Mouse (Mus musculus) thymus, adult 2 months (tissue): ENCODE measurements around the gene Tenm4. TPM values are rescaled to one million over a fixed set of nuclear protein-coding genes. Genes with fewer than 3 reads are reported as not detected.

Experiments used
- DNase-seq: peaks from one replicate; pipeline ENCODE4 v3.0.0; 2021
- H3K27ac ChIP-seq: fragments of 200-500 bp; 2 replicates; pipeline ENCODE4 v1.5.1; 2012; ENCODE audit warnings: low read length, control low read depth; ENCODE audit not compliant: control insufficient read depth, insufficient read depth
- H3K27me3 ChIP-seq: fragments of 200-500 bp; 2 replicates; pipeline ENCODE4 v1.6.1; 2012; ENCODE audit warnings: mild to moderate bottlenecking, low read length, moderate library complexity, mixed read lengths; ENCODE audit not compliant: control insufficient read depth, insufficient read depth
- H3K36me3 ChIP-seq: fragments of 200-500 bp; 2 replicates; pipeline ENCODE4 v1.6.1; 2012; ENCODE audit warnings: mild to moderate bottlenecking, low read length, moderate library complexity; ENCODE audit not compliant: control insufficient read depth, insufficient read depth
- H3K4me1 ChIP-seq: fragments of 200-500 bp; replicated peaks from 2 replicates; pipeline ENCODE4 v1.6.1; 2012; ENCODE audit warnings: low read length; ENCODE audit not compliant: control insufficient read depth, insufficient read depth
- H3K4me3 ChIP-seq: fragments of 200-500 bp; 2 replicates; pipeline ENCODE4 v1.5.1; 2012; ENCODE audit warnings: mild to moderate bottlenecking, low read length, control low read depth, moderate library complexity; ENCODE audit not compliant: control insufficient read depth, insufficient read depth
- CTCF ChIP-seq: fragments of 200-500 bp; IDR thresholded peaks from 2 replicates; pipeline ENCODE4 v1.5.1; 2012; ENCODE audit warnings: mild to moderate bottlenecking, control low read depth, low read length, moderate library complexity, borderline replicate concordance; ENCODE audit not compliant: control insufficient read depth, poor library complexity, insufficient read depth; ENCODE audit errors: extremely low read depth
- POLR2A ChIP-seq: fragments of 200-500 bp; IDR thresholded peaks from 2 replicates; pipeline ENCODE4 v1.6.1; 2012; ENCODE audit warnings: mild to moderate bottlenecking, low read length, control low read depth, moderate library complexity; ENCODE audit not compliant: control insufficient read depth, poor library complexity, insufficient read depth; ENCODE audit errors: extremely low read depth
- WGBS: fragments of 180-500 bp; shearing (Covaris S2); methylation state at CpG from one replicate; pipeline ENCODE4 v1.1.7; 2018; 5-methylcytosine and 5-hydroxymethylcytosine counted together
- polyA plus RNA-seq: library from polyadenylated mRNA; depleted of rRNA; stranded (reverse); fragments of >200 nt; gene quantifications from 2 replicates; pipeline ENCODE4 v1.2.3, GENCODE M21; 2012

Tenm4 gene
- polyA plus RNA-seq, 1 experiment = 2.7 TPM

GRCm38 (mm10) chr7:96507046-96507445 is 336.0 kb downstream of the Tenm4 start:
- no peak overlapping the region for H3K4me3 ChIP-seq
- TF ChIP-seq POLR2A (no peak), CTCF (no peak)
- H3K27ac ChIP-seq = no peak overlapping the region
- no peak for DNase-seq
- H3K4me1 ChIP-seq = no peaks in the 10 kb centered on the region
- WGBS = 93% methylated on average over 8 of the region's 8 CpGs
- H3K27me3 ChIP-seq = no peaks in the 10 kb centered on the region
- no peaks in the 10 kb centered on the region for H3K36me3 ChIP-seq

GRCm38 (mm10) chr7:96510396-96510795 is 339.4 kb downstream of the Tenm4 start:
- WGBS = 95% methylated on average over 5 of the region's 5 CpGs
- Histone ChIP-seq H3K4me1 (no peaks in the 10 kb centered on the region), H3K27ac (no peak overlapping the region), H3K27me3 (no peaks in the 10 kb centered on the region), H3K36me3 (no peaks in the 10 kb centered on the region), H3K4me3 (no peak overlapping the region)
- no peak for TF ChIP-seq CTCF
- no peak for TF ChIP-seq POLR2A
- DNase-seq = no peak

- no peak for DNase-seq
- Histone ChIP-seq H3K4me1 (no peaks in the 10 kb centered on the region), H3K27me3 (no peaks in the 10 kb centered on the region), H3K27ac (no peak overlapping the region), H3K4me3 (no peak overlapping the region), H3K36me3 (no peaks in the 10 kb centered on the region)
- WGBS = 90% methylated on average over 7 of the region's 7 CpGs
- TF ChIP-seq CTCF = no peak
- no peak for TF ChIP-seq POLR2A
These were observed 340.1 kb downstream of the Tenm4 start for GRCm38 (mm10) chr7:96511018-96511609.

- 91% methylated on average over 14 of the region's 14 CpGs for WGBS
- Histone ChIP-seq H3K4me3 (no peak overlapping the region), H3K36me3 (no peaks in the 10 kb centered on the region), H3K27ac (no peak overlapping the region), H3K27me3 (no peaks in the 10 kb centered on the region), H3K4me1 (no peaks in the 10 kb centered on the region)
- no peak for TF ChIP-seq POLR2A
- TF ChIP-seq CTCF = no peak
- DNase-seq = no peak
These were observed 341.0 kb downstream of the Tenm4 start for GRCm38 (mm10) chr7:96511953-96512511.

GRCm38 (mm10) chr7:96519216-96519615 is 348.2 kb downstream of the Tenm4 start:
- Histone ChIP-seq H3K36me3 (no peaks in the 10 kb centered on the region), H3K4me1 (no peaks in the 10 kb centered on the region; the same call in 1 of the 2 replicates), H3K4me3 (no peak overlapping the region), H3K27me3 (no peaks in the 10 kb centered on the region), H3K27ac (no peak overlapping the region)
- TF ChIP-seq POLR2A = no peak
- no peak for TF ChIP-seq CTCF
- peak; percentile 4 for DNase-seq
- WGBS = 3% methylated on average over 2 of the region's 2 CpGs

- no peak for TF ChIP-seq CTCF
- TF ChIP-seq POLR2A = no peak
- no peak overlapping the region for H3K4me3 ChIP-seq
- H3K27ac ChIP-seq = no peak overlapping the region
- 84% methylated on average over 7 of the region's 7 CpGs for WGBS
- DNase-seq = no peak
- H3K4me1 ChIP-seq = no peaks in the 10 kb centered on the region; the same call in 1 of the 2 replicates
- no peaks in the 10 kb centered on the region for H3K27me3 ChIP-seq
- H3K36me3 ChIP-seq = no peaks in the 10 kb centered on the region
These were observed 350.9 kb downstream of the Tenm4 start for GRCm38 (mm10) chr7:96521956-96522355.
